Mouse (Mus musculus) MN1 (cell line): Measurements from ENCODE around the gene Nt5dc1.
"Not testable (repeated sequence)": the region's sequence is repeated elsewhere in the genome, so short reads cannot be mapped to it uniquely, and the experiment has no call there.

Experiments used
- DNase-seq: peaks from one replicate; pipeline ENCODE4 v3.0.0-alpha.2; 2016; ENCODE audit warnings: low spot score

The Nt5dc1 gene

GRCm38 (mm10) chr10:34418204-34418756 is at the start of gene Nt5dc1:
TSS of gene Nt5dc1 (minus strand) at chr10:34418552.
- DNase-seq: peak; percentile 97

- DNase-seq: peak; percentile 24
Measured at GRCm38 (mm10) chr10:34464321-34464720, 46.0 kb upstream of the Nt5dc1 start.

GRCm38 (mm10) chr10:34461451-34461850 is 43.1 kb upstream of the Nt5dc1 start:
- no peak for DNase-seq

GRCm38 (mm10) chr10:34449469-34449868 is 31.1 kb upstream of the Nt5dc1 start:
- no peak for DNase-seq

GRCm38 (mm10) chr10:34434191-34434590 is 15.8 kb upstream of the Nt5dc1 start:
- DNase-seq: not testable (repeated sequence)

GRCm38 (mm10) chr10:34431783-34432182 is 13.4 kb upstream of the Nt5dc1 start:
- no peak for DNase-seq

- not testable (repeated sequence) for DNase-seq
Measured at GRCm38 (mm10) chr10:34418794-34419193, 442 bp upstream of the Nt5dc1 start.

- DNase-seq: no peak
Measured at GRCm38 (mm10) chr10:34399267-34399666, 19.1 kb downstream of the Nt5dc1 start.

GRCm38 (mm10) chr10:34396959-34397358 is 21.4 kb downstream of the Nt5dc1 start:
- no peak for DNase-seq

GRCm38 (mm10) chr10:34389681-34390080 is 28.7 kb downstream of the Nt5dc1 start, which contains the start of gene Col10a1:
TSS of gene Col10a1 (plus strand) at chr10:34389981.
- DNase-seq: no peak

- DNase-seq: no peak
Measured at GRCm38 (mm10) chr10:34385636-34386035, 32.7 kb downstream of the Nt5dc1 start.

GRCm38 (mm10) chr10:34373332-34373731 is 45.0 kb downstream of the Nt5dc1 start:
- no peak for DNase-seq

- peak; percentile 22 for DNase-seq
Measured at GRCm38 (mm10) chr10:34368138-34368537, 50.2 kb downstream of the Nt5dc1 start.

GRCm38 (mm10) chr10:34363756-34364155 is 54.6 kb downstream of the Nt5dc1 start:
- no peak for DNase-seq

GRCm38 (mm10) chr10:34358263-34358662 is 60.1 kb downstream of the Nt5dc1 start:
- DNase-seq: no peak

- DNase-seq: no peak
Measured at GRCm38 (mm10) chr10:34352166-34352565, 66.2 kb downstream of the Nt5dc1 start.

- DNase-seq: no peak
Measured at GRCm38 (mm10) chr10:34341886-34342285, 76.5 kb downstream of the Nt5dc1 start.

GRCm38 (mm10) chr10:34341014-34341413 is 77.3 kb downstream of the Nt5dc1 start:
- DNase-seq: no peak

GRCm38 (mm10) chr10:34328310-34328709 is 90.0 kb downstream of the Nt5dc1 start:
- peak; percentile 77 for DNase-seq

GRCm38 (mm10) chr10:34327144-34327543 is 91.2 kb downstream of the Nt5dc1 start:
- DNase-seq: no peak

- DNase-seq: peak; percentile 73
Measured at GRCm38 (mm10) chr10:34326701-34327100, 91.7 kb downstream of the Nt5dc1 start.

GRCm38 (mm10) chr10:34320809-34321208 is 97.5 kb downstream of the Nt5dc1 start:
- no peak for DNase-seq

- no peak for DNase-seq
Measured at GRCm38 (mm10) chr10:34317217-34317606, 101.1 kb downstream of the Nt5dc1 start.

- DNase-seq: peak; percentile 98
Measured at GRCm38 (mm10) chr10:34316571-34317216, 101.7 kb downstream of the Nt5dc1 start.
